Mouse (Mus musculus) hindbrain, postnatal 0 days (tissue): ENCODE data around the gene Pnisr. TPM values are rescaled to one million over a fixed set of nuclear protein-coding genes. Genes with fewer than 3 reads are reported as not detected.

Source experiments
- ATAC-seq: fragments of 200-750 bp; cut with Nextera tagmentation; 2 replicates; pipeline ENCODE4 v1.8.0; 2017; ENCODE audit warnings: mild to moderate bottlenecking, moderate TSS enrichment, moderate library complexity
- DNase-seq: peaks from one replicate; pipeline ENCODE4 v3.0.0-alpha.2; 2015; ENCODE audit warnings: low spot score
- H3K27ac ChIP-seq: fragments of 300-500 bp; sonication (generic); 2 replicates; pipeline ENCODE4 v1.5.1; 2014; ENCODE audit warnings: mild to moderate bottlenecking
- H3K27me3 ChIP-seq: fragments of 300-500 bp; sonication (generic); 2 replicates; pipeline ENCODE4 v1.6.1; 2014; ENCODE audit warnings: low read length, mixed read lengths; ENCODE audit not compliant: insufficient read depth
- H3K36me3 ChIP-seq: fragments of 300-500 bp; sonication (generic); 2 replicates; pipeline ENCODE4 v1.6.1; 2014; ENCODE audit warnings: low read length, mixed read lengths; ENCODE audit not compliant: insufficient read depth
- H3K4me1 ChIP-seq: fragments of 300-500 bp; sonication (generic); 2 replicates; pipeline ENCODE4 v1.6.1; 2014; ENCODE audit warnings: antibody characterized with exemption, low read length, mixed read lengths; ENCODE audit not compliant: insufficient read depth
- H3K4me2 ChIP-seq: fragments of 300-500 bp; sonication (generic); 2 replicates; pipeline ENCODE4 v1.6.1; 2014; ENCODE audit warnings: low read depth, mild to moderate bottlenecking, low read length, moderate library complexity, mixed read lengths
- H3K4me3 ChIP-seq: fragments of 300-500 bp; sonication (generic); 2 replicates; pipeline ENCODE4 v1.5.1; 2014; ENCODE audit warnings: low read length
- H3K9ac ChIP-seq: fragments of 300-500 bp; sonication (generic); replicated peaks from 2 replicates; pipeline ENCODE4 v1.6.1; 2014; ENCODE audit warnings: mild to moderate bottlenecking, low read length, moderate library complexity, mixed read lengths
- H3K9me3 ChIP-seq: fragments of 300-500 bp; sonication (generic); 2 replicates; pipeline ENCODE4 v1.6.1; 2016; ENCODE audit warnings: low read length, mixed read lengths
- CTCF ChIP-seq: IDR thresholded peaks from 2 replicates; pipeline ENCODE4 v1.5.1; 2016; ENCODE audit warnings: antibody characterized with exemption, control low read depth, low read depth
- WGBS: fragments of 180-500 bp; shearing (Covaris S2); extraction: QIAGEN DNeasy Blood & Tissue Kit; methylation state at CpG from one replicate; pipeline ENCODE4 v1.1.7; 2014; 5-methylcytosine and 5-hydroxymethylcytosine counted together
- polyA plus RNA-seq: library from polyadenylated mRNA; unstranded; fragments of >200 nt; fragmentation: Nextera tagmentation; extraction: Ambion mirVana; gene quantifications from 2 replicates; pipeline ENCODE4 v1.2.1, GENCODE M21; 2015
- total RNA-seq: library from RNA; depleted of rRNA; stranded (reverse); fragments of >200 nt; gene quantifications from 2 replicates; pipeline ENCODE4 v1.2.3, GENCODE M21; 2014; rRNA removed

The Pnisr gene
- total and polyA plus RNA-seq, 2 experiments from 2014 or later: 83.1 to 145 TPM

GRCm38 (mm10) chr4:21882806-21883205 lies 35.4 kb downstream of the Pnisr start:
- DNase-seq (no peak), ATAC-seq (no peak)
- WGBS: 92% methylated on average over 6 of the region's 6 CpGs
- H3K27me3 ChIP-seq: no peaks in the 10 kb centered on the region
- H3K9me3 ChIP-seq: no peaks in the 10 kb centered on the region
- no peaks in the 10 kb centered on the region for H3K36me3 ChIP-seq
- H3K4me1 ChIP-seq: no peaks in the 10 kb centered on the region
- H3K4me2 ChIP-seq: no peak overlapping the region
- no peak overlapping the region for H3K4me3 ChIP-seq
- H3K27ac ChIP-seq: no peak overlapping the region
- no peak overlapping the region for H3K9ac ChIP-seq
- no peak for TF ChIP-seq CTCF

GRCm38 (mm10) chr4:21885831-21886230 lies 38.4 kb downstream of the Pnisr start:
- Histone ChIP-seq H3K27me3 (no peaks in the 10 kb centered on the region), H3K4me1 (no peaks in the 10 kb centered on the region), H3K4me2 (no peak overlapping the region), H3K27ac (no peak overlapping the region), H3K4me3 (no peak overlapping the region), H3K9me3 (no peaks in the 10 kb centered on the region), H3K36me3 (no peaks in the 10 kb centered on the region), H3K9ac (no peak overlapping the region)
- DNase-seq: no peak
- TF ChIP-seq CTCF: no peak
- WGBS: 79% methylated on average over 8 of the region's 8 CpGs
- ATAC-seq: no peak

Other genes with a start within 250 kb of the Pnisr start
- gene Prdm13, start 161.6 kb upstream of the Pnisr start, total RNA-seq: 12.4 and 14.5 TPM in 2 replicates
- gene Prdm13, start 161.6 kb upstream of the Pnisr start, polyA plus RNA-seq: 1.3 and 1.5 TPM in 2 replicates
- gene Ccnc, start 119.9 kb upstream of the Pnisr start, total RNA-seq: 28.0 and 29.4 TPM in 2 replicates
- gene Ccnc, start 119.9 kb upstream of the Pnisr start, polyA plus RNA-seq: 60.7 and 67.2 TPM in 2 replicates
- gene Usp45, start 80.4 kb upstream of the Pnisr start, total RNA-seq: 8.3 and 8.5 TPM in 2 replicates
- gene Usp45, start 80.4 kb upstream of the Pnisr start, polyA plus RNA-seq: 4.2 and 4.9 TPM in 2 replicates
- gene Tstd3, start 80.4 kb upstream of the Pnisr start, total RNA-seq: 11.4 and 16.7 TPM in 2 replicates
- 24.8 and 26.1 TPM in 2 replicates for gene Tstd3, start 80.4 kb upstream of the Pnisr start, polyA plus RNA-seq
- 8.7 and 10.4 TPM in 2 replicates for gene Coq3, start 32.1 kb downstream of the Pnisr start, total RNA-seq
- gene Coq3, start 32.1 kb downstream of the Pnisr start, polyA plus RNA-seq: 18.1 and 19.3 TPM in 2 replicates
- 52.7 and 67.4 TPM in 2 replicates for gene Faxc, start 83.7 kb downstream of the Pnisr start, total RNA-seq
- 8.6 and 10.5 TPM in 2 replicates for gene Faxc, start 83.7 kb downstream of the Pnisr start, polyA plus RNA-seq